Mouse (Mus musculus) bone marrow macrophage, adult 2 months (primary cell): ENCODE results near the gene Pcnx2.

Experiments
- CTCF ChIP-seq: IDR thresholded peaks from 2 replicates; pipeline ENCODE4 v1.5.1; 2012; ENCODE audit warnings: low read depth, mild to moderate bottlenecking, low read length, moderate library complexity
- POLR2A ChIP-seq: IDR thresholded peaks from 2 replicates; pipeline ENCODE4 v1.6.1; 2012; ENCODE audit warnings: mild to moderate bottlenecking, low read depth, low read length, borderline replicate concordance

- TF ChIP-seq CTCF (no peak), POLR2A (no peak)
Observed at GRCm38 (mm10) chr8:125880447-125880846, 17.7 kb downstream of the Pcnx2 start.
